Mouse (Mus musculus) A20 (cell line): ENCODE data around the gene 2200002D01Rik.

Source experiments
- DNase-seq: peaks from one replicate; pipeline ENCODE4 v3.0.0-alpha.2; 2011; ENCODE audit warnings: low read depth, low spot score

The 2200002D01Rik gene

GRCm38 (mm10) chr7:29279924-29280323, 31.7 kb upstream of the 2200002D01Rik start:
- no peak for DNase-seq

- no peak for DNase-seq
Measured at GRCm38 (mm10) chr7:29279261-29279660, 31.0 kb upstream of the 2200002D01Rik start.

- no peak for DNase-seq
Measured at GRCm38 (mm10) chr7:29277510-29277909, 29.2 kb upstream of the 2200002D01Rik start.

GRCm38 (mm10) chr7:29276715-29277114, 28.4 kb upstream of the 2200002D01Rik start:
- DNase-seq, result no peak

- DNase-seq, result peak; percentile 22
Measured at GRCm38 (mm10) chr7:29271687-29272465, 23.6 kb upstream of the 2200002D01Rik start.

- DNase-seq, result peak; percentile 68
Measured at GRCm38 (mm10) chr7:29270445-29270844, 22.2 kb upstream of the 2200002D01Rik start.

GRCm38 (mm10) chr7:29266931-29267330, 18.7 kb upstream of the 2200002D01Rik start:
- no peak for DNase-seq

- peak; percentile 51 for DNase-seq
Measured at GRCm38 (mm10) chr7:29265636-29266035, 17.4 kb upstream of the 2200002D01Rik start.

GRCm38 (mm10) chr7:29263831-29264230, 15.6 kb upstream of the 2200002D01Rik start:
- DNase-seq, result no peak

- DNase-seq, result no peak
Measured at GRCm38 (mm10) chr7:29262151-29262550, 13.9 kb upstream of the 2200002D01Rik start.

- peak; percentile 14 for DNase-seq
Measured at GRCm38 (mm10) chr7:29259781-29260730, 11.8 kb upstream of the 2200002D01Rik start.

GRCm38 (mm10) chr7:29257368-29257767, 9.1 kb upstream of the 2200002D01Rik start:
- DNase-seq, result no peak

- DNase-seq, result no peak
Measured at GRCm38 (mm10) chr7:29255875-29256274, 7.6 kb upstream of the 2200002D01Rik start.

- no peak for DNase-seq
Measured at GRCm38 (mm10) chr7:29253842-29254241, 5.6 kb upstream of the 2200002D01Rik start.

- no peak for DNase-seq
Measured at GRCm38 (mm10) chr7:29251166-29251565, 2.9 kb upstream of the 2200002D01Rik start.

- no peak for DNase-seq
Measured at GRCm38 (mm10) chr7:29247706-29248105, 560 bp downstream of the 2200002D01Rik start.

GRCm38 (mm10) chr7:29247314-29247700, 959 bp downstream of the 2200002D01Rik start:
- DNase-seq, result peak; percentile 66

GRCm38 (mm10) chr7:29246619-29247313, 1.5 kb downstream of the 2200002D01Rik start:
- DNase-seq, result no peak

- DNase-seq, result no peak
Measured at GRCm38 (mm10) chr7:29246015-29246414, 2.3 kb downstream of the 2200002D01Rik start.

GRCm38 (mm10) chr7:29244732-29245416, 3.4 kb downstream of the 2200002D01Rik start:
- DNase-seq, result peak; percentile 44
